Mouse (Mus musculus): ENCODE measurements around the gene Acsm5. TPM values are rescaled to one million over a fixed set of nuclear protein-coding genes. Genes with fewer than 3 reads are reported as not detected.

Acsm5 gene
- polyA plus RNA-seq, 1 experiment from 2014 or later = not detected

- Histone ChIP-seq H3K9ac (no peak overlapping the region), H3K27ac (no peak overlapping the region), H3K4me1 (no peaks in the 10 kb centered on the region), H3K4me3 (no peak overlapping the region), H3K4me2 (no peak overlapping the region), H3K36me3 (no peaks in the 10 kb centered on the region), H3K27me3 (replicated peaks) (no peaks in the 10 kb centered on the region), H3K9me3 (replicated peaks) (no peaks in the 10 kb centered on the region)
- ATAC-seq = no peak
- 65% methylated on average over 1 of the region's 1 CpGs for whole genome bisulfite sequencing (ENCODE audit: insufficient replicate concordance)
These were observed 3.1 kb downstream of the Acsm5 start for GRCm38 (mm10) chr7:119522385-119522784.

GRCm38 (mm10) chr7:119523389-119523788 is 4.1 kb downstream of the Acsm5 start, which contains the start of gene Pdilt:
Pdilt (minus strand) TSS chr7:119523489.
- no peak within 1 kb of the TSS for H3K4me3 ChIP-seq
- 37% methylated on average over 4 of the region's 4 CpGs for WGBS (ENCODE audit: insufficient replicate concordance)
- no peak for ATAC-seq

GRCm38 (mm10) chr7:119525881-119526281 is 6.6 kb downstream of the Acsm5 start:
- no peak for ATAC-seq

More at GRCm38 (mm10) chr7:119523389-119523788, 4.1 kb downstream of the Acsm5 start, which contains the start of gene Pdilt:
- H3K36me3 ChIP-seq = no peaks in the 10 kb centered on the region
- H3K4me1 ChIP-seq = no peaks in the 10 kb centered on the region
- H3K27ac ChIP-seq = no peak within 1 kb of the TSS
- H3K27me3 ChIP-seq (replicated peaks) = no peaks in the 10 kb centered on the region
- H3K4me2 ChIP-seq = no peak within 1 kb of the TSS
- no peaks in the 10 kb centered on the region for H3K9me3 ChIP-seq (replicated peaks)
- no peak within 1 kb of the TSS for H3K9ac ChIP-seq

GRCm38 (mm10) chr7:119526486-119526885 is 7.2 kb downstream of the Acsm5 start:
- Histone ChIP-seq H3K4me2 (no peak overlapping the region), H3K36me3 (no peaks in the 10 kb centered on the region), H3K27me3 (replicated peaks) (no peaks in the 10 kb centered on the region), H3K4me1 (no peaks in the 10 kb centered on the region), H3K27ac (no peak overlapping the region), H3K9me3 (replicated peaks) (no peaks in the 10 kb centered on the region), H3K4me3 (no peak overlapping the region), H3K9ac (no peak overlapping the region)
- 73% methylated on average over 13 of the region's 13 CpGs for WGBS (ENCODE audit: insufficient replicate concordance)
- ATAC-seq = no peak

More at GRCm38 (mm10) chr7:119525881-119526281, 6.6 kb downstream of the Acsm5 start:
- Histone ChIP-seq H3K27me3 (replicated peaks) (no peaks in the 10 kb centered on the region), H3K9ac (no peak overlapping the region), H3K4me1 (no peaks in the 10 kb centered on the region), H3K9me3 (replicated peaks) (no peaks in the 10 kb centered on the region), H3K4me2 (no peak overlapping the region), H3K36me3 (no peaks in the 10 kb centered on the region), H3K27ac (no peak overlapping the region), H3K4me3 (no peak overlapping the region)
- 33% methylated on average over 2 of the region's 2 CpGs for WGBS (ENCODE audit: insufficient replicate concordance)

- no peaks in the 10 kb centered on the region for H3K36me3 ChIP-seq
- no peak for ATAC-seq
- WGBS (ENCODE audit: insufficient replicate concordance) = 77% methylated on average over 1 of the region's 1 CpGs
- H3K9ac ChIP-seq = no peak overlapping the region
- no peaks in the 10 kb centered on the region for H3K9me3 ChIP-seq (replicated peaks)
- H3K27ac ChIP-seq = no peak overlapping the region
- no peaks in the 10 kb centered on the region for H3K4me1 ChIP-seq
- H3K4me2 ChIP-seq = no peak overlapping the region
- H3K27me3 ChIP-seq (replicated peaks) = no peaks in the 10 kb centered on the region
- no peak overlapping the region for H3K4me3 ChIP-seq
These were observed 7.9 kb downstream of the Acsm5 start for GRCm38 (mm10) chr7:119527135-119527534.

GRCm38 (mm10) chr7:119527548-119527947 is 8.3 kb downstream of the Acsm5 start:
- no peak overlapping the region for H3K4me2 ChIP-seq
- no peak for ATAC-seq
- 65% methylated on average over 2 of the region's 2 CpGs for WGBS (ENCODE audit: insufficient replicate concordance)

GRCm38 (mm10) chr7:119528617-119529016 is 9.4 kb downstream of the Acsm5 start:
- WGBS (ENCODE audit: insufficient replicate concordance) = 69% methylated on average over 7 of the region's 7 CpGs
- ATAC-seq = no peak
- H3K9ac ChIP-seq = no peak overlapping the region
- no peak overlapping the region for H3K4me2 ChIP-seq
- no peaks in the 10 kb centered on the region for H3K36me3 ChIP-seq
- H3K4me1 ChIP-seq = no peaks in the 10 kb centered on the region
- H3K27me3 ChIP-seq (replicated peaks) = no peaks in the 10 kb centered on the region
- H3K9me3 ChIP-seq (replicated peaks) = no peaks in the 10 kb centered on the region
- H3K4me3 ChIP-seq = no peak overlapping the region
- no peak overlapping the region for H3K27ac ChIP-seq

More at GRCm38 (mm10) chr7:119527548-119527947, 8.3 kb downstream of the Acsm5 start:
- no peaks in the 10 kb centered on the region for H3K9me3 ChIP-seq (replicated peaks)
- no peaks in the 10 kb centered on the region for H3K36me3 ChIP-seq
- H3K27me3 ChIP-seq (replicated peaks) = no peaks in the 10 kb centered on the region
- H3K4me1 ChIP-seq = no peaks in the 10 kb centered on the region
- H3K27ac ChIP-seq = no peak overlapping the region
- H3K9ac ChIP-seq = no peak overlapping the region
- H3K4me3 ChIP-seq = no peak overlapping the region

- WGBS (ENCODE audit: insufficient replicate concordance) = 29% methylated on average over 1 of the region's 1 CpGs
- Histone ChIP-seq H3K36me3 (no peaks in the 10 kb centered on the region), H3K4me2 (no peak overlapping the region), H3K4me3 (no peak overlapping the region), H3K9me3 (replicated peaks) (no peaks in the 10 kb centered on the region), H3K27me3 (replicated peaks) (no peaks in the 10 kb centered on the region), H3K9ac (no peak overlapping the region), H3K27ac (no peak overlapping the region), H3K4me1 (no peaks in the 10 kb centered on the region)
- ATAC-seq = no peak
These were observed 13.7 kb downstream of the Acsm5 start for GRCm38 (mm10) chr7:119532924-119533323.

GRCm38 (mm10) chr7:119534389-119534788 is 15.1 kb downstream of the Acsm5 start:
- 53% methylated on average over 2 of the region's 2 CpGs for WGBS (ENCODE audit: insufficient replicate concordance)
- H3K4me1 ChIP-seq = no peaks in the 10 kb centered on the region
- no peaks in the 10 kb centered on the region for H3K9me3 ChIP-seq (replicated peaks)
- no peaks in the 10 kb centered on the region for H3K27me3 ChIP-seq (replicated peaks)
- no peak overlapping the region for H3K27ac ChIP-seq
- no peaks in the 10 kb centered on the region for H3K36me3 ChIP-seq
- ATAC-seq = no peak
- no peak overlapping the region for H3K9ac ChIP-seq
- no peak overlapping the region for H3K4me3 ChIP-seq
- no peak overlapping the region for H3K4me2 ChIP-seq

GRCm38 (mm10) chr7:119542445-119542844 is 23.2 kb downstream of the Acsm5 start:
- Histone ChIP-seq H3K4me3 (no peak overlapping the region), H3K27me3 (replicated peaks) (no peaks in the 10 kb centered on the region), H3K36me3 (no peaks in the 10 kb centered on the region), H3K27ac (no peak overlapping the region), H3K9me3 (replicated peaks) (no peaks in the 10 kb centered on the region), H3K4me1 (no peaks in the 10 kb centered on the region), H3K4me2 (no peak overlapping the region), H3K9ac (no peak overlapping the region)
- no peak for ATAC-seq
- WGBS (ENCODE audit: insufficient replicate concordance) = 42% methylated on average over 2 of the region's 2 CpGs

GRCm38 (mm10) chr7:119545572-119545971 is 26.3 kb downstream of the Acsm5 start:
- Histone ChIP-seq H3K4me2 (no peak overlapping the region), H3K27ac (no peak overlapping the region)
- no peak for ATAC-seq

GRCm38 (mm10) chr7:119550471-119551222 is 31.4 kb downstream of the Acsm5 start:
- H3K27ac ChIP-seq = no peak overlapping the region
- H3K9me3 ChIP-seq (replicated peaks) = no peaks in the 10 kb centered on the region
- ATAC-seq = no peak
- H3K4me1 ChIP-seq = no peaks in the 10 kb centered on the region
- H3K9ac ChIP-seq = no peak overlapping the region
- 54% methylated on average over 3 of the region's 3 CpGs for WGBS (ENCODE audit: insufficient replicate concordance)
- no peaks in the 10 kb centered on the region for H3K36me3 ChIP-seq
- no peak overlapping the region for H3K4me3 ChIP-seq
- no peaks in the 10 kb centered on the region for H3K27me3 ChIP-seq (replicated peaks)
- H3K4me2 ChIP-seq = no peak overlapping the region

More at GRCm38 (mm10) chr7:119545572-119545971, 26.3 kb downstream of the Acsm5 start:
- H3K36me3 ChIP-seq = no peaks in the 10 kb centered on the region
- no peak overlapping the region for H3K4me3 ChIP-seq
- H3K9ac ChIP-seq = no peak overlapping the region
- H3K4me1 ChIP-seq = no peaks in the 10 kb centered on the region
- H3K9me3 ChIP-seq (replicated peaks) = no peaks in the 10 kb centered on the region
- no peaks in the 10 kb centered on the region for H3K27me3 ChIP-seq (replicated peaks)

GRCm38 (mm10) chr7:119554040-119554439 is 34.8 kb downstream of the Acsm5 start, which contains the start of gene Acsm2:
Acsm2 (plus strand) TSS chr7:119554340.
- no peak within 1 kb of the TSS for H3K4me3 ChIP-seq
- H3K4me2 ChIP-seq = no peak within 1 kb of the TSS
- no peaks in the 10 kb centered on the region for H3K36me3 ChIP-seq
- WGBS (ENCODE audit: insufficient replicate concordance) = 77% methylated on average over 1 of the region's 1 CpGs
- no peaks in the 10 kb centered on the region for H3K27me3 ChIP-seq (replicated peaks)
- ATAC-seq = no peak
- no peaks in the 10 kb centered on the region for H3K9me3 ChIP-seq (replicated peaks)
- H3K9ac ChIP-seq = no peak within 1 kb of the TSS
- no peak within 1 kb of the TSS for H3K27ac ChIP-seq
- no peaks in the 10 kb centered on the region for H3K4me1 ChIP-seq
